Mouse (Mus musculus) heart, embryonic 14.5 days (tissue): ENCODE data around the gene Slc2a4. TPM values are rescaled to one million over a fixed set of nuclear protein-coding genes. Genes with fewer than 3 reads are reported as not detected.
"Not testable (repeated sequence)": the region's sequence is repeated elsewhere in the genome, so short reads cannot be mapped to it uniquely, and the experiment has no call there.

ENCODE experiments used
- ATAC-seq: fragments of 200-750 bp; cut with Nextera tagmentation; 2 replicates; pipeline ENCODE4 v1.8.0; 2017; ENCODE audit warnings: low read depth, moderate TSS enrichment; ENCODE audit not compliant: insufficient number of reproducible peaks, insufficient read depth, low FRiP score
- H3K27ac ChIP-seq, 2 experiments: fragments of 200-500 bp in 1 of 2; fragments of 300-500 bp in 1 of 2; sonication (generic) in 1 of 2; replicated peaks in 1 of 2; 2 replicates each; pipeline ENCODE4 v1.5.1; 2012 to 2014; ENCODE audit warnings: low read depth in 2 of 2, low read length in 2 of 2, control low read depth in 1 of 2, mild to moderate bottlenecking in 1 of 2, mixed read lengths in 1 of 2; ENCODE audit not compliant: control insufficient read depth in 1 of 2, insufficient read depth in 1 of 2
- H3K27me3 ChIP-seq: fragments of 300-500 bp; sonication (generic); 2 replicates; pipeline ENCODE4 v1.6.1; 2014; ENCODE audit warnings: mild to moderate bottlenecking, low read length, control low read depth; ENCODE audit not compliant: control insufficient read depth, insufficient read depth
- H3K36me3 ChIP-seq: fragments of 300-500 bp; sonication (generic); 2 replicates; pipeline ENCODE4 v1.6.1; 2014; ENCODE audit warnings: mild to moderate bottlenecking, control low read depth, low read length, mixed read lengths; ENCODE audit not compliant: control insufficient read depth, insufficient read depth
- H3K4me1 ChIP-seq, 2 experiments: fragments of 200-500 bp in 1 of 2; fragments of 300-500 bp in 1 of 2; sonication (generic) in 1 of 2; 2 replicates each; pipeline ENCODE4 v1.6.1; 2012 to 2014; ENCODE audit warnings: low read length in 2 of 2, control low read depth in 1 of 2, mixed read lengths in 1 of 2; ENCODE audit not compliant: control insufficient read depth in 2 of 2, insufficient read depth in 2 of 2
- H3K4me2 ChIP-seq: fragments of 300-500 bp; sonication (generic); 2 replicates; pipeline ENCODE4 v1.6.1; 2014; ENCODE audit warnings: mild to moderate bottlenecking, low read length
- H3K4me3 ChIP-seq, 2 experiments: fragments of 200-500 bp in 1 of 2; fragments of 300-500 bp in 1 of 2; sonication (generic) in 1 of 2; 2 replicates each; pipeline ENCODE4 v1.5.1; 2012 to 2014; ENCODE audit warnings: low read length in 2 of 2, mild to moderate bottlenecking in 2 of 2, control low read depth in 1 of 2, low read depth in 1 of 2, moderate library complexity in 1 of 2; ENCODE audit not compliant: control insufficient read depth in 1 of 2, insufficient read depth in 1 of 2
- H3K9ac ChIP-seq: fragments of 300-500 bp; sonication (generic); 2 replicates; pipeline ENCODE4 v1.6.1; 2014; ENCODE audit warnings: mild to moderate bottlenecking, low read length
- H3K9me3 ChIP-seq: fragments of 300-500 bp; sonication (generic); 2 replicates; pipeline ENCODE4 v1.6.1; 2016; ENCODE audit warnings: low read length, control low read depth; ENCODE audit not compliant: control insufficient read depth
- WGBS: fragments of 180-500 bp; shearing (Covaris S2); extraction: QIAGEN DNeasy Blood & Tissue Kit; methylation state at CpG from one replicate; pipeline ENCODE4 v1.1.7; 2014; 5-methylcytosine and 5-hydroxymethylcytosine counted together
- polyA plus RNA-seq: library from polyadenylated mRNA; unstranded; fragments of >200 nt; fragmentation: Nextera tagmentation; extraction: Ambion mirVana; gene quantifications from 2 replicates; pipeline ENCODE4 v1.2.1, GENCODE M21; 2014

Slc2a4 gene
- polyA plus RNA-seq, 1 experiment from 2014 or later: 28.5 TPM

DNA sequence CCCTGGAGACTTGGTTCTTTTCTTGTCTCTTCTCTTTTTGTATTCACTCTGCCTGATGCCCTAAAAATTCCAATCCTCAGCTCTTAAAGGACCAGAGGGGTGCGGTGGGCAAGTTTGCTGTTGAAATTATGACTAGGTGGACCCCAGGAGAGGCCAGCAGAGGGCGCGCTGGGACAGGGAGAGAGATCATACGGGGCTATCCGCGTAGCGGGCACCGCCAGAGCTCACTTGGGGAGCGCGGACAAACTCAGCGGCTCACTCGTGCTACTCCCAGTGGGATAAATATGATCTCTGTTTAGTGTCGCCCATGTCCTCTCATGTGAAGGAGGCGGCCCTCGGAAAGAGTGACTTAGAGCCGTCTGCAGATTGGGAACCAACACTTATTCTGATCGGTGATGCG lies 13.8 kb downstream of the Slc2a4 start:
- Histone ChIP-seq H3K4me3 (peak overlapping the region in 1 of 2 experiments; percentile 5; a peak in 1 of 4 replicates), H3K4me1 (peaks cover 20 to 27% of the 10 kb centered on the region in 2 experiments), H3K9me3 (no peaks in the 10 kb centered on the region), H3K27ac (no peak overlapping the region), H3K4me2 (peak overlapping the region; percentile 58), H3K36me3 (no peaks in the 10 kb centered on the region), H3K9ac (0 out of 2 replicates have a peak overlapping the region, but pooled peaks have one; percentile 4), H3K27me3 (peaks cover 17% of the 10 kb centered on the region; the same call in 1 of the 2 replicates)
- 0 out of 2 replicates have a peak, but pooled peaks have one; percentile 46 for ATAC-seq
- WGBS: under 1% methylated on average over 18 of the region's 18 CpGs

DNA sequence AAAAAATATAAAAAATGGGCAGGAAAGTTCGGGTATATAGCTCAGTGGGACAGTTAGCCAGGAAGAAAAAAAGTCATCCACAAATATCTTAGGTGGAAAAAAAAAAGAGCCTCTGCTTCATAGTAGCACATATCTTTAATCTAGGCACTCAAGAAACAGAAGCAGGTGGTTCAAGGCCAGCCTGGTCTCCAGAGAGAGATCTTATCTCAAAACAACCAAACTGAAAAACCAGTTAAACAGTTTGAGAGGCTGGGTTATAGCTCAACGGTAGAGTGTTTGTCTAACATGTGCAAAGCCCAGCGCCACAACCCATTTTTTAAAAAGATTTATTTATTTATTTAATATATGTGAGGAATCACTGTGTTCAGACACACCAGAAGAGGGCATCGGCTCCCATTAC lies 14.9 kb downstream of the Slc2a4 start:
- peaks cover 6% of the 10 kb centered on the region; the same call in 1 of the 2 replicates for H3K27me3 ChIP-seq
- H3K9ac ChIP-seq: no peak overlapping the region
- no peak overlapping the region for H3K27ac ChIP-seq
- WGBS: 73% methylated on average over 4 of the region's 4 CpGs
- no peaks in the 10 kb centered on the region for H3K9me3 ChIP-seq
- no peak overlapping the region for H3K4me2 ChIP-seq
- peaks cover 19 to 23% of the 10 kb centered on the region in 2 experiments for H3K4me1 ChIP-seq
- no peaks in the 10 kb centered on the region for H3K36me3 ChIP-seq
- ATAC-seq: no peak
- no peak overlapping the region for H3K4me3 ChIP-seq

DNA sequence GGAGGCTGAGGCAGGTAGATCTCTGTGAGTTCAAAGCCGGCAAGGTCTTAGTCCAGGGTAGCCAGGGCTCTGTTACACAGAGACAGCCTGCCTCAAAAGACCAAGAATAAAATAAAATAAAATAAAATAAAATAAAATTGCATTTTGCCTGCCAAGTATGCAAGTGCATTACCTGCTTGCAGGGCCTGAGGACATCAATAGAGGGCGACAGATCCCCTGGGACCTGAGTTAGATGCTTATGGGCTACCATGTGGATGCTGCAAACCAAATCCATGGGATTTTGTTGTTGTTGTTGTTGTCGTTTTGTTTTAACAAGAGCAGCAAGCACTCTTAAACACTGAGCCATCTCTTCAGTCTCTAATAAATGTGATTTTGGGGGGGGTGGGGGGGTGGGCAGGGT lies 15.7 kb downstream of the Slc2a4 start:
- H3K9me3 ChIP-seq: no peaks in the 10 kb centered on the region
- no peak overlapping the region for H3K4me3 ChIP-seq
- no peak overlapping the region for H3K27ac ChIP-seq
- no peak for ATAC-seq
- 24% methylated on average over 3 of the region's 3 CpGs for WGBS
- H3K36me3 ChIP-seq: no peaks in the 10 kb centered on the region
- no peak overlapping the region for H3K9ac ChIP-seq
- H3K27me3 ChIP-seq: peaks cover 3% of the 10 kb centered on the region; the same call in 1 of the 2 replicates
- H3K4me2 ChIP-seq: no peak overlapping the region
- peaks cover 13 to 16% of the 10 kb centered on the region in 2 experiments for H3K4me1 ChIP-seq

- Histone ChIP-seq H3K4me1 (peaks cover 8 to 12% of the 10 kb centered on the region in 2 experiments), H3K9me3 (no peaks in the 10 kb centered on the region), H3K4me2 (no peak overlapping the region), H3K36me3 (no peaks in the 10 kb centered on the region), H3K27me3 (peaks cover 2% of the 10 kb centered on the region; the same call in 1 of the 2 replicates), H3K9ac (no peak overlapping the region), H3K27ac (no peak overlapping the region), H3K4me3 (no peak overlapping the region)
- 56% methylated on average over 8 of the region's 8 CpGs for WGBS
- ATAC-seq: no peak
Measured at GRCm38 (mm10) chr11:69931769-69932168, 16.2 kb downstream of the Slc2a4 start.

GRCm38 (mm10) chr11:69930967-69931537 lies 16.9 kb downstream of the Slc2a4 start:
- Histone ChIP-seq H3K36me3 (no peaks in the 10 kb centered on the region), H3K4me3 (no peak overlapping the region), H3K4me1 (peaks cover 2 to 4% of the 10 kb centered on the region in 2 experiments; a peak in 3 of 4 replicates), H3K27me3 (no peaks in the 10 kb centered on the region), H3K27ac (no peak overlapping the region), H3K9me3 (no peaks in the 10 kb centered on the region), H3K4me2 (no peak overlapping the region), H3K9ac (no peak overlapping the region)
- WGBS: 55% methylated on average over 3 of the region's 3 CpGs
- no peak for ATAC-seq

DNA sequence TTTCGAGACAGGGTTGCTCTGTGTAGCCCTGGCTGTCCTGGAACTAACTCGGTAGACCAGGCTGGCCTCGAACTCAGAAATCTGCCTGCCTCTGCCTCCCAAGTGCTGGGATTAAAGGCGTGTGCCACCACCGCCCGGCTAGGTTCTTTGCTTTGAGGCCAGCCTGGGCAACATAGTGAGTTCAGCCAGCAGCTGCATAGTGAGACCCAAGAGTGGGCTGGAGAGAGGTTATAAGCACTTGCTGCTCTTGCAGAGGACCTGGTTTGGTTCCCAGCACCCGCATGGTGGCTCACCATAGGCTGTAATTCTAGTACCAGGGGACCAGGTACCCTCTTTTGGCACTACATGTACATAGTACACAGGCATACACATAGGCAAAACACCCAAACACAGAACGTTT lies 17.8 kb downstream of the Slc2a4 start:
- not testable (repeated sequence) for H3K4me1 ChIP-seq, H3K27ac ChIP-seq, H3K4me2 ChIP-seq, ATAC-seq, H3K4me3 ChIP-seq, H3K9ac ChIP-seq, H3K36me3 ChIP-seq, H3K9me3 ChIP-seq, H3K27me3 ChIP-seq
- WGBS: 81% methylated on average over 8 of the region's 8 CpGs

- Histone ChIP-seq H3K36me3 (no peaks in the 10 kb centered on the region), H3K27me3 (no peaks in the 10 kb centered on the region), H3K4me1 (no peaks in the 10 kb centered on the region), H3K9me3 (no peaks in the 10 kb centered on the region), H3K9ac (no peak overlapping the region), H3K4me3 (no peak overlapping the region), H3K4me2 (no peak overlapping the region), H3K27ac (no peak overlapping the region)
- ATAC-seq: no peak
- 25% methylated on average over 4 of the region's 4 CpGs for WGBS
Measured at GRCm38 (mm10) chr11:69929712-69930111, 18.3 kb downstream of the Slc2a4 start.

GRCm38 (mm10) chr11:69927501-69927900 lies 20.5 kb downstream of the Slc2a4 start:
- H3K9ac ChIP-seq: no peak overlapping the region
- no peaks in the 10 kb centered on the region for H3K36me3 ChIP-seq
- no peaks in the 10 kb centered on the region for H3K9me3 ChIP-seq
- no peak overlapping the region for H3K4me2 ChIP-seq
- 92% methylated on average over 2 of the region's 2 CpGs for WGBS
- H3K27ac ChIP-seq: no peak overlapping the region
- ATAC-seq: no peak
- H3K4me3 ChIP-seq: no peak overlapping the region
- H3K27me3 ChIP-seq: no peaks in the 10 kb centered on the region
- H3K4me1 ChIP-seq: peaks cover 0 to 3% of the 10 kb centered on the region in 2 experiments; a peak in 1 of 4 replicates
